Mouse (Mus musculus) liver, embryonic 14.5 days (tissue): Measurements from ENCODE around the gene Tcn2.

Experiments used
- CTCF ChIP-seq: IDR thresholded peaks from 2 replicates; pipeline ENCODE4 v1.5.1; 2016; ENCODE audit warnings: antibody characterized with exemption, low read depth, control low read depth
- EP300 ChIP-seq: IDR thresholded peaks from 2 replicates; pipeline ENCODE4 v1.6.1; 2016; ENCODE audit warnings: antibody characterized with exemption, low read depth

DNA sequence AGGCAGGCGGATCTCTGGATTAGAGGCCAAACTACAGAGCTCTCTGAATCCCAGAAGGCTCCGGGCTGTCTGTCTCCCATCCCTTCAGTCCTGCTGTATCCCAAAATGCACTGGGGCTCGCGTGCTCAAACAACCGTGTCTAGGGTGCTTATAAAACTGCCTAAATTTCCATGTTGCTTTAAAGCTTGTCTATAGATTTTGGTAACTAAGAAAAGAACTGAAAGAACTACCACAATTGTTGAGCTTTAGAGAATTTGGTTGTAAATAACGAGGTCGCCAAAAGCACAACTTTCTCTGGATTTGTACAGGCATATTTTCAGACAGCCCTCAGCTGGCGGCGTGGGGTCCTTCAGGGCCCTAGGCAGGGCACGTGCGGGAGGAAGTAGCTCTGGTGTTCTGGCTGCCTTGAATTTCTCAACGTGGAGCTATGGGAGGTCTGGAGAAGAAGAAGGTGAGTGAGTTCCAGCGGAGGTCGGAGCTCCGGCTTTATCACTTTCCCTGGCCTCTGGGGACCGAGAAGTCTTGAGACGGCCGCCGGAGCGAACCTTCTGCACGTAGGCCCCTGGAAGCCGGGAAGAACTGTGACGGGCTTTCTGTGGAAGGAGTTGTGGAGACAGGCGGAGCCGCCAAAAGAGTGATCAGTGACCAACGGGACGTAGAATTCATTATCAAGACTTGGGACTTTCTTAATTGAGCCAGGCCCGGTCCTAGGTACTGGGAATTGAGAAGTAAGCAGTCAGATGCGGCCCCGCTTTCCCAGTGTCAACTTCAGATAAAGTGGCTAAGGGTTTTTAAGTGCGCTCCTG, 31.9 kb upstream of the Tcn2 start, which contains the start of gene Pes1:
- peak; percentile 75 for TF ChIP-seq EP300
- TF ChIP-seq CTCF = no peak
